Mouse (Mus musculus): ENCODE results near the gene Zfr2.

DNA sequence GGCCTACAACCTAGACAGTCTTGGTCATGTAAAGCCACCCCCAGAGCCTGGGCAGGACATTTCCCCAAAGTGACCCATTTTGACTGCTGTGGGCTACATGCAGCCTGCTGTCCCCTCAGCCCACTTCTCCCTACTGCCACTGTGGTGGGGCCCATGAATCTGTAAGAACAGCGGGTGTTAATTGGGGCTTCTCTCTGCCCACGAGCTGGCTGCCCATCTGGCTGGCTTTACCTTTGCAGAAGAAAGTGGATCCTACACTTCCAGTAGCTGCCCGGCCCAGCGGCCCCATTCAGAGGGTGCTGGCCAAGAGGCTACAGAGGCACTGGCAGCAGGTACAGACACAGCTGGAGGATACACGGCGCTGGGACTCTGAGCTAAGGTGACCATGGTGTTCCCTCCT, 12.2 kb downstream of the Zfr2 start:
- TF ChIP-seq CTCF (IDR thresholded peaks at IDR 0.05; ENCODE audit: control insufficient read depth, insufficient read depth, insufficient read length) (no peak), USF1 (IDR thresholded peaks at IDR 0.05; ENCODE audit: low read depth) (no peak), FOSL1 (IDR thresholded peaks at IDR 0.05; ENCODE audit: insufficient read depth, low read length, poor library complexity, severe bottlenecking) (no peak)
